Mouse (Mus musculus): ENCODE results near the gene Slc5a8.
A peak's percentile ranks its signal among the peaks of the same experiment; 100 is the strongest.

The Slc5a8 gene

GRCm38 (mm10) chr10:88885632-88886090 is at the start of gene Slc5a8:
Gene Slc5a8 (plus strand): TSS chr10:88885992.
- DNase-seq (ENCODE audit: low read depth, low spot score): no peak

DNA sequence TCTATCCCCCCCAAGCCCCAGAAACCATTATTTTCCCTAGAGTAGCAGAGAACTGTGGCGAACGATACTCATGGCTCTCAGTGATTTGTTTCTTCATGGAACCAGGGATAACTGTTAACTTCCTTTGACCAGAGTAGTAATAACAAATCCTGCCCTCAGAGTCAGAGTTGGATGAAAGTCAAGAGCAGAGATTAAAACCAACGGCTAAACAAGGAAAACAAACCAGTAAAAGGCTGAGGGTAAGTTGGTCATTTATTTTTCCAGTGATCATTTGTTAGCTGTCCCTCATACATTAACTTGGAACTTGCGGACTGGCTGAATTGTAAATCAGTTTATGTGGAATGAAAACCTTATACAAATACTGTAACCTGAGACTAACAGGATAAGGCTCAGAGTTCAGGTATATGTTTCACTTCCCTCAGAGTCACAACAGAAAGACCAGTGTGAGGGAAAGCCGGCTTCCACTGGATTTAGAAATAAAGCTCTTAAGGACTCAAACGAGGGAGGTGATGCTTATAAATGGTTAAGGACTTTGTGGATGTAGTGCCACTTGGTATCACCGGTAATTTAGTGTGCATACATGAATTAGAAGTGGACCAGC is 36.8 kb upstream of the Slc5a8 start:
- DNase-seq (ENCODE audit: low read depth, low spot score): no peak

- DNase-seq (ENCODE audit: low read depth, low spot score): peak; percentile 78
Measured at GRCm38 (mm10) chr10:88849976-88850375, 35.8 kb upstream of the Slc5a8 start.

DNA sequence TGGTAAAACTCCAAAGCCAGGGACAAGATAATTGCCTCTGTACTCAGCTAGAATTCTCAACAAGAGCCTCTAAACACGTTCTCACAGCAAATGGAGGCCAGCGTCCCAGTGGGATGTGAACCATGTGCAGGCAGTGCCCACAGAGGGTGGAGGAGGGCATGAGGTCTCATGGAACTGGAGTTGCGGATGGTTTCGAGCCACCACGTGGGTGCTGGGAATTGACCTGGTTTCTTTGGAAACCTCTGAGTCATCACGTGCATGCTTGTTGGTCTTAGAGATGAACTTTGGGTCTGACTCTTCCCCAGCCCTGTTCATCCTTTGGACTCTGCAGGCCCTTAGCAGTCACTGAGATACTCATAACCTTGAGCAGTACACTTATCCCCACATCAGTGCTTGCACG is 32.5 kb upstream of the Slc5a8 start:
- no peak for DNase-seq (ENCODE audit: low read depth, low spot score)

DNA sequence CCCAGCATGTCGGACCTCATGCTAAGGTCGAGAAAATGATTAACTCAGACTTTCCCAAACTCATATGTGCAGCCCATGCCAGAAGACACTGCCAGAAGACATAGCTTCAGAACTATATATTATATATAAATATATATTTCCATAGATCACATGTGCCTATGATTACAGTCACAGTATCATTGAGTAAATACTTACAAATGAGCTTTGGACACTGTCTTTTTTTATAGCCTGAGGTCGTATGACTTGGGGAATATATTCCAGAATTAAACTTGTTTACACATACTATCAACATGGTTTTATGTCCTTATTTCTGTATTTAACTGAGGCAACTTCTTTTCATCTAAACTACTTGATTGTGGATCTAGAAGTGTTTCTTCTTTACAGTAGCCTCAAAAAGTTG is 24.9 kb upstream of the Slc5a8 start:
- DNase-seq (ENCODE audit: low read depth, low spot score): no peak

DNA sequence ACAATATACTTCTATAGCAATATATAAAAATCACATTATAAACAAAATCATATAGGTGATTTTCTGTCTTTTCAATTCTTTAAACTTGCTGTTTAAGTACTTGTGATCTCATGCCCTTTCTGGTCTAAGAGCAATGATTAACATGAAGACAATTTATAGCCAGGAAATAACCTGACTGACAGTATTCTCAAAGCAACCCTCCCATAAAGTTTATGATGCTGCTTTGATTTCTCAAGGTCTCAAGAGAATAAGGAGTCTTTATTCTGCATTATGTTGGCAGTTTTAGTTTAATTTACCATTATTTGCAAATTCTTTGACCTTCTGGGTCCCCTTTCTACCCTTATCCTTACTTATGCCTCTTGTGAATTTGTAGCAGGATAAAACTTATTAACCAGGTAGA is 24.4 kb upstream of the Slc5a8 start:
- no peak for DNase-seq (ENCODE audit: low read depth, low spot score)

DNA sequence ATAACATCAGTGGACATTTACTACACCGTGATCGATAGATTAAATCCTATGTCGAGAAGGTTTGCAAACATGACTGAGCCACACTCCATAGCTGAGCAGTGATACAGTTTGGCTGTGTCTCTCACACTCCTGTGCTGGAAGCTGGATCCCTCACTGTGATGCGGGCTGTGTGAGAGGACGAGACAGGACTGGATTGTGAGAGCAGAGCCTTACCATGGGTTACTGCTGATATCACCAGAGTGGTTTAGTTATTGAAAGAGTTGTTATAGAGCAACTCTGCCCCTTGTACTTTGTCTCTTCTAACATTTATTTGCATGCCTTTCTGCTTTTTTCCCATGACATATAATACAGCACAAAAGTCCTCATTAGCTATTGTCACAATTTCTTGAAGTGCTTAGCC is 23.5 kb upstream of the Slc5a8 start:
- no peak for DNase-seq (ENCODE audit: low read depth, low spot score)

GRCm38 (mm10) chr10:88866017-88866416 is 19.8 kb upstream of the Slc5a8 start:
- no peak for DNase-seq (ENCODE audit: low read depth, low spot score)

GRCm38 (mm10) chr10:88874870-88875269 is 10.9 kb upstream of the Slc5a8 start:
- DNase-seq (ENCODE audit: low read depth, low spot score): no peak

DNA sequence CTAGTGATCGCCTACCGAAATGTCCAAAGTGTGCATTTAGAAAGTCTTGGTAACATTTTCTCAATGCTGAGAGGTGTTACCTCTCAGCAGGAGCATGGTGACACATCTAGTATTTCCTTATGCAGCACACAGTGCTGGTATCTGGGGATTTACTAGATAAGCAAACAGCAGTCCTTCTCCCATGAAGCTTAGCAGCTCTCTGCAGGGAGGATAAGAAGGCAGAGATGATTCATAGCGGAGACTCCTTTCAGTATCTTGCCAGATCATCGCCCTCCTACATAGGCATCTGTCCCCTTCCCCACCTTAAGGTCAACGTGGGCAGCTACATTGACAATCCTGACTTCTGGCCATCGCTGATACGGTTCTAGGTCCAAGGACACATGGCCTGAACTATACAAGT is 8.4 kb upstream of the Slc5a8 start:
- no peak for DNase-seq (ENCODE audit: low read depth, low spot score)

- no peak for DNase-seq (ENCODE audit: low read depth, low spot score)
Measured at GRCm38 (mm10) chr10:88883721-88884120, 2.1 kb upstream of the Slc5a8 start.

DNA sequence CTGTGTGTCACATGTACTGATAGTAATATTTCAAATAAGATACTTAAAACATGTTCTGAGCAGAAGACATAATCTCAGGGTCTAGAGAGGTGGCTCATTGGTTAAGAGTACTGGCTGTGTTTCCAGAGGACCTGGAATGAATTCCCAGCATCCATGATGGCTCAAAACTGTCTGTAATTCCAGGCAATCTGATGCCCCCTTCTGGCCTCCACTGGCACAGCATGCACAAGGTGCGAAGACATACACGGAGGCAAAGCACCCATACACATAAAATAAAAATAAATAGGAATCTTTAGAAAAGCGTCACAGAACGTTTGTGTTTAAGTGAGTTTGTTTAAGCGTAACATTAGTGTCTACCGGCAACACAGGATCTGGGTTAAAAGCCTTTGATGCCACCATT is 956 bp upstream of the Slc5a8 start:
- DNase-seq (ENCODE audit: low read depth, low spot score): no peak

- no peak for DNase-seq (ENCODE audit: low read depth, low spot score)
Measured at GRCm38 (mm10) chr10:88886114-88886513, 322 bp downstream of the Slc5a8 start.

DNA sequence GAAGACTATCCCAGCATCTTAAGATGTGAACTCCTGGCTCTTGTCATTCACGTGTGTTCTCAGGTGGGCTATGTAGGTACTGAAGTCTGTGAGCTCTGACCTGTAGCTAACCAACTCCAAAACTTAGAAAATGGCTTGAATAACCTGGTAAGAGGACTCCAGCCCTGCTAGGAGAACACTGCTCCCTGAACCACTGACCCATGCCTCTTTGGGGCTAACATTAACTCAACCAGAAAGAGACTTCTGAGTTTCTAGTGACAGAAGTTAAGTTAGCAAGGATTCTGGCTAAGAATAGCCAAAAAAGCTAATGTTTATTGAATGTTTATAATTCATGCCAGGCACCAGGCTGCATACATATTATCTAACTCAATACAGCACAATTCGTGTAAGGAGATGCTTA is 2.6 kb downstream of the Slc5a8 start:
- DNase-seq (ENCODE audit: low read depth, low spot score): no peak

- DNase-seq (ENCODE audit: low read depth, low spot score): no peak
Measured at GRCm38 (mm10) chr10:88891410-88891809, 5.6 kb downstream of the Slc5a8 start.

- no peak for DNase-seq (ENCODE audit: low read depth, low spot score)
Measured at GRCm38 (mm10) chr10:88892560-88893087, 6.8 kb downstream of the Slc5a8 start.

DNA sequence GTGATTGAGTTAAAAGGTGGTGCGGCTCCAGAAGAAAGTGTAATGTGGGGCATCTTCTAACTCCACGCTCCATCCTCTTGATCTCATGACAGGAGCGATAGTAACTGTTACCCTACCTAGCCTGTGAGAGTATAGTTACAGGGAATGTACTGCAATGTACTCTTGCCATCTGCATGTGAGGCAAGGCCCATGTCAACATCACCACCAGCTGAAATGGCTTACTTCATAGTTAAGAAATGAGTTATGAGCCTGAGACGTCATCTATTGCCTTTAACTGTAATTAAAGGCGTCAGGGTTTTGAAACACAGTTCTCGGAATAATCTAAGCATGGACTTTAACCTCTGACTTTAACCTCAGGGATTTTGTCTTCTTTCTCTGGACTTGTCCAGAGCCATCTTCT is 11.2 kb downstream of the Slc5a8 start:
- no peak for DNase-seq (ENCODE audit: low read depth, low spot score)

DNA sequence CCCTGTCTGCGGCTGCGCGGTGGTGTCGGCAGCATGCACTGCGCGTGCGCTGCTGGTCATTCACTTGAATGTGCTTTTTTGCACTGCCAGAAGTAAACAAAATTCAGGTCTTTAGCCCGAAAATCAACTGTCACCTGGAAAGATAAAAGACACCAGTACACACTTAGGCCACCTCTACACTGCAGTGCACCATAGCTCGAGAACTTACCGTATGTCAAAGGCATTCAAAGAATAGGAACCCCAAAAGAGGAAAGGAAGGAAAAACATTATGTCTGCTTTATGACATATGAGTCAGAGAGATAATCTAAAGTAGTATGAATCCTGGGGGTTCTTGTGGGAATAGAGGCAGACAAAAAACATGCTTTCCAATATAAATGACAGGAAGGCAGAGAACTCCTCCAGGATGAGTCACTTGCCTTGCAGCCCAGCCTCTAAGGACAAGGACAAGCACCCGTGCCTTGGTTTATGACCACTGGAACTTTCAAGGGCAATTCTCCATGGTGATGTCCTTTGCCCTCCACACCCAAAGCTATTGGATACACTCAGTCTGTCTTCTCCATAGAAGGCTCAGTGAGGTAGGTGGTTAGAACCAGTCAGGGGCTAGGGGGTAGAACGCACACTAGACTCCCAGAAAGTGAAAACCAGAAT is 64.0 kb downstream of the Slc5a8 start:
- no peak for DNase-seq (ENCODE audit: low read depth, low spot score)

DNA sequence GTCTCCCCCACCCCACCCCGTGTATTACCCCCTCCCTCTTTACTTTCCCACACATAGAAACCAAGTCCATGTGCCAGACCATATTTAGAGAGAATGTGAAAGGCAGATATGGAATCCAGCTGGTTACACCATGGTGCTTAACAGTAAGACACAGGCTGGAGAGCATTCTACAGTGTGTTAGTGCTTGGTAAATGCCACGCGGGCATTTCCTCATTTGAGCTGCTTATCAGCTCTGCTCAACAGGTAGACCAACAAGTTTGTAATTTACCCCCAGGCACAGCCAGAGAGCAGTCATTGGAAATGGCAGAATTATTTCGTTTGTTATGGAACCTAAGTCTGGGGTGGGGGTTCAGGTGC is 64.5 kb downstream of the Slc5a8 start:
- no peak for DNase-seq (ENCODE audit: low read depth, low spot score)

- no peak for DNase-seq (ENCODE audit: low read depth, low spot score)
Measured at GRCm38 (mm10) chr10:88960791-88961190, 75.0 kb downstream of the Slc5a8 start.

GRCm38 (mm10) chr10:88968586-88968985 is 82.8 kb downstream of the Slc5a8 start:
- no peak for DNase-seq (ENCODE audit: low read depth, low spot score)

GRCm38 (mm10) chr10:88970951-88971725 is 85.3 kb downstream of the Slc5a8 start:
- DNase-seq (ENCODE audit: low read depth, low spot score): no peak

DNA sequence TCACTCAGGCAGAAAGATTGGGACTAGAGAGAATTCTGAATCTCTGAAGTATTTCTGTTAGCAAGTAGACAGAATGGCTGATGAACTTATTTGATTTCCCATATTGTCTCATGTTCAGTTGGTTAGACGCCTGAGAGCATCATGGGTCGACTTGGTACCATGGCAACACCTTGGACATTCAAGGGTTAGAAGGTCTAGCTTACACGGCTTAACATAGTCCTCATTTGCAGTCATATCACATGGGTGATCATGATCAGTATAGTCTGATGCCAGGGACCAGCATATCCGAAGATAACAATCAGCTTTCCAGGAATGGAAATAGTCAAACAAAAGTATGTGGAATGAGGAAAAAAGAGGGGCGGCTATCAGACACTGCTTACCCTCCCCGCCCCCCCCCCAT is 93.1 kb downstream of the Slc5a8 start:
- DNase-seq (ENCODE audit: low read depth, low spot score): no peak

All from 3T3-L1 (cell line).